Mouse (Mus musculus) gonadal fat pad, adult 2 months (tissue): ENCODE results near the gene Mrps23. TPM values are rescaled to one million over a fixed set of nuclear protein-coding genes. Genes with fewer than 3 reads are reported as not detected.

ENCODE experiments used
- DNase-seq: peaks from one replicate; pipeline ENCODE4 v3.0.0-alpha.2; 2012; ENCODE audit warnings: low read depth
- polyA plus RNA-seq: library from polyadenylated mRNA; depleted of rRNA; stranded (reverse); fragments of >200 nt; gene quantifications from 2 replicates; pipeline ENCODE4 v1.2.3, GENCODE M21; 2012; rRNA removed

The Mrps23 gene
- polyA plus RNA-seq, 1 experiment, result 41.3 TPM

DNA sequence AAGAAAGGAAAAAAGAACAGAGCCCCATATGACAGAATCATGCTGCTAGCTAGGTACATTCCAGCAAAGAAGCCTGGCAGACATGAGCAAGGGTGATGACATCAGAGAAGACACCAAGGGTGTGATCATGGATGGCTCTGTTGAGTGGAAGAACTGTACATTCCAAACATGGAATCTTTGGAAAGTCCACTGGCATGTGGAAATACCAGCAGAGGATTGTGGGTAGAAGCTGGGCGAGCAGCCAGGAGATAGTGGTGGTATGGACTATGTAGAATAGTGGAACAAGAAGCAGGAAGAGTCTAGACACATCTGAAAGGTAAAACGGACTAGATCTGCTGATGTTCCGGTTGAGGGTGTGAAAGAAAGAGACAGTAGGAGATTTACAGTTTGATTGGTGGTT lies 46.4 kb downstream of the Mrps23 start:
- DNase-seq, result no peak

DNA sequence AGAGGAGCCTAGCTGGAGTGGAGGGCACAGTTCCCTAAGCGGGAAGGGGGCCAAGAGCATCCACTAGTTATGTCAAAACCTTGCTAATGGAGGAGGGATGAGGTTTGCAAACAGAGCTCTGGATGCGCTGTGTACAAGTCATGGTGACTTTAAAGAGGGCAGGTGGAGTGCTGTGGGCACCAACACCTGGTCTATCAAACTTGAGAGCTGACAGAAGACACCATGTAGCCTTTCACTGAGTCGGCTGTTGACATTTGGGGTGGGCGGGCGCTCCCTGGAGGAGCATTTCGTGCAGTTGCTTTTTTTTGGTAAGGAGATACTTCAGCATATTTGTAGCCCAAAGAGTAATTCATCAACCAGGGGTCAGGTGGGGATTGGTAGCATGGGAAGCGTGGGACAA lies 47.1 kb downstream of the Mrps23 start:
- DNase-seq, result no peak

DNA sequence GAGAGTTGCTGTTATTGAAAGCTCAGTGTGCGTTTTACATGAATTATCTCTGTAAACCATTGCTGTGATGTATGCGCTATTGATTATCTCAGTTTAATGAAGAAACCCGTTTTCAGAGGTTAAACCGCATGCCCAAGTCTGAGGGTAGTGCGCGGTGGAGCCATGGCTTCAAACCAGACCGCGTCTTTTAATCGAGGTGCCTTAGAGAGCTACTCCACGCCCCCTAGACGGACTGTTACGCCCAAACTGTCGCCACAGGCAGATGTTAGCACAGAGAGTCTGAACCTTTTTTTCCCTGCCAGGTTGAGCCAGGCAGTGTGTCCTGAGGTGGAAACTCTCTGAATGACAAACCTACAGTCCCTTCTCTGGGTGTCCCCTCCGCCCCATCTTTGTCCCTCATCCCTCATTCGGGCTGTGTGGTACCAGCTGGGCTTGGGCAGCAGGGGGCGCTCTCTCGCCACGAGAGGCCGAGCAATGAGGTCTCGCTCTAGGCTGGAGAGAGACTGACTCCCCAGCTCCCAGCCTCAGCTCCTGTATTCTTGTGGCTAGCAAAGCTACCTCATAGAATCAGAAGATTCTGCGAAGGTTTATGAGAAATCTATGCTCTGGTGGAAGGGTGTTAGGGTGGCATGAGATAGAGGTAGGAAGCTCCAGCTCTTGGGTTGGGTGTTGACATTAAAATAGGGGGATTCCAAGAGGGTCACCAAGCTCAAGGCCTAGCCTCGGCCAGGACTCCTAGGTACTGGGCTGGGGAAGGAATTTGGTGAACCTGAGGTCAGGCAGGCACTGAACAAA lies 48.0 kb downstream of the Mrps23 start:
- no peak for DNase-seq

DNA sequence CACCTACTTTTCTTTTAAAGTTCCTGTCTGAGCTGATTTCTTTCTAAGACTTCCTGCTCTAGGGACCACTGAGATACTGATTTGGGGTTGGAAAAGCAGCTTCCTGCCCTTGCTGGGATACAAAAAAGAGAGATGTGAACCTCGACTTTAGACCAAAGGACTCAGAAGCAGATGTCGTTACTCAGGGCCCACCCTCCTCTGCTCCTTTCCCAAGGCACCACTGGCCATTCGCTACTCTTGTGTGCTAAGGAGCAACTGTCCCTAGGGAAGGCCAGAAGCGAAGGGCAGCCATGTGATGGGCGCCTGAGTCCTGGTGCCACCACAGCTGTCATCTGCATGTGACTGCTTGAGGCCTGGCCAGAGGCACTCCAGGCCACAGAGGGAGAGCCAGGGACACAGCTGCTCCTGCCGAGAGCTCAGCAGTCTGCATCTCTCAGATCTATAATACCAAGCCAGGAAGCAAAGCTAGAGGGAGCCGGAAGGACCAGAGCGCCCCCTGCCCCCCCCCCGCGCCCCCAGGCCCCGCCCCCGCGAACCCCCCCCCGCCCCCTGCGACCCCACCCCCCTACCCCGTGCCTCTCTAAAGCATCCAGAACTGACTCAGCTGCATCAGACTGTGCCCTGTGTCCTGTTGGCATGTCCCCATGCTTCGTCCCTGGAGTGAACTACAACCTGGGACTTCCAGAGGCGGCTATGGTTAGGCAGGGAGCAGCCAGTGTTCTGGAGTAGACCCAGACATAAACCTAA lies 48.8 kb downstream of the Mrps23 start:
- DNase-seq, result no peak

DNA sequence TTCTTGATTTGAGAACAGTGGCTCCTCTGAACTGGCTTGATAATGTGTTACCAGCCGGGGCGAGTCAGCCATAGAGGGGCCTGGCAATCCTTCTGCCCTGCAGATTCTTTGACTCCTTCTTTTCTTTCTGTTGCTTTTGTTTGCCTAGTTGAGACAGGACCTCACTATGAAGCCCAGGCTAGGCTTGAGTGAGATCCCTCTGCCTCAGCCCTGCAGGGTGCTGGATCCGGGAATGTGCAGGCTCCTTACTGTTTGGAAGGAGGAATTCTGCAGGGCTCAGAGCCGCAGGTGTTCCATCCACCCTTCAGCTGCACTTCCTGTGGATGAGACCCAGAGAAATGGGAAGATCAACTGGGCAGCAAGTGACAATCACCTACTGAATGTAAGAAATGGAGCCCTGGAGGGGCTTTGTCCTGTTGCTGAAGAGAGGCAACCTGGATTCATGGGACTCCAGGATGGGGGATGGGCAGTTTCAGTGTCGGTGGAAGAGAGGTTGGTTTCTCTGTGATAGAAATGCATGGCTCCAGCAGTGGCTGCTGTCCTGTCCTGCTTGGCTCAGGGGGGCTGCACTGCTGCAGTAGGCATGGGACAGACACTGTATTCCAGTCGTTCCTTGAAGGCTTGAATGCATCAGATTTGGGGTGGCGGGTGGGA lies 49.5 kb downstream of the Mrps23 start:
- DNase-seq, result no peak

DNA sequence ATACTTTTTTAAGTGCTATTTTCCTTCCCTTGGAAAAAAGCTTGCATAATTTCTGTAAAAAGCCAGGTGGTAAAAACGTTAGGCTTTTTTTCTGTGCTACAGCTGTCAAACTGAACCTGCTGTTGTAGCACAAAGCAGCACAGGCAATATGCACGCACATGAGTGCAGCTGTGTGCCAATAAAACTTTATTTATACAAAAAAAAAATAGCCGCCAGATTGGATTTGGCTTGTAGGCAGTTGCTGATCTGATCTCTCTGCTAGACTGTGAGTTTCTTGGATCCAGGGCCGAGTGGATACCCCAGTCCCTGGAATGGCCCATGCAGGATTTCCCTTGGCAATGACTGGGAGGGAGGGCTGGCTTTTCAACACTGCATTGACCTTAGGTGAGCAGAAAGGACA lies 53.5 kb downstream of the Mrps23 start:
- no peak for DNase-seq

DNA sequence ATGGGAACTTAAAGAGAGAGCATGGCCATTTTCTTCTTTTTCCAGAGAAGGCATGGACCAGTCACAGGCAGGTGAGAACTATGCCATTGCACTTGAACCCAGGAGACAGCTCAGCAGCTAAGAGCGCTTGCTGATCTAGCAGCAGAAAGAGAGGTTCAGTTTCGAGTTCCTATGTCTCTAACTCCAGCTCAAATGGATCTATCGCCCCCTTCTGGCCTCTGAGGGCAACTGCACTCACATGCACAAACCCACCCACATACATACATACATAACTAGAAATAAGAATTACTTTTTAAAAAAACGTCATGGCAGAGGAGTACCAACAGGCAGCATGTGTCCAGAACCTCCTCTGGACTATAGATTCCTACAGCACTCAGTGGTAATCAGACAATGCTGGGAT lies 54.0 kb downstream of the Mrps23 start:
- no peak for DNase-seq

DNA sequence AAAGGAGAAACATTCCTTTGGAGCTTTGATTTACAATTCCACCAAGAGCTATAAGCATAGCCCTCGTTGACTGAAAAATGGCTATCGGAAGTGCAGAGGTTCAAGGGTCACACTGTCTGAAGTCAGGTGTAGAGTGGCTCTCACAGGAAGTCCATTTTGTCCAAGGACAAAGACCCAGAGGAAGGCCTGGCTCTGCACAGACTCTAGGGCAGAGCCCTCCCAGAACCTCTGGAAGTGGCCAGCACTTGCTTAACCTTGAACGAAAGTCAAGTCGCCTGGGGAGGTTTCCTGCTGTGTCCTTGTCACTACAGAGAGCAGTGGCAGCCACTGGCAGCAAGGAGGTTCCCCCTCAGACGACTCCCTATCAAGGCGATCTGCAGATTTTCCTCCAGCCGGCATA lies 56.3 kb downstream of the Mrps23 start:
- no peak for DNase-seq

Other genes with a start within 250 kb of the Mrps23 start
- gene Dynll2, start 216.9 kb upstream of the Mrps23 start, polyA plus RNA-seq, result 101 and 125 TPM in 2 replicates
- 96.0 and 122 TPM in 2 replicates for gene Srsf1, start 157.0 kb upstream of the Mrps23 start, polyA plus RNA-seq
- 19.6 and 24.4 TPM in 2 replicates for gene Vezf1, start 136.1 kb upstream of the Mrps23 start, polyA plus RNA-seq
- gene Cuedc1, start 106.3 kb upstream of the Mrps23 start, polyA plus RNA-seq, result 51.2 and 52.3 TPM in 2 replicates
- gene Ccdc182, start 89.7 kb downstream of the Mrps23 start, polyA plus RNA-seq, result 0.10 TPM in 1 of 2 replicates, not detected in the other